10 mouse cellular contexts compared by ENCODE assay signal in the genomic region with DNA sequence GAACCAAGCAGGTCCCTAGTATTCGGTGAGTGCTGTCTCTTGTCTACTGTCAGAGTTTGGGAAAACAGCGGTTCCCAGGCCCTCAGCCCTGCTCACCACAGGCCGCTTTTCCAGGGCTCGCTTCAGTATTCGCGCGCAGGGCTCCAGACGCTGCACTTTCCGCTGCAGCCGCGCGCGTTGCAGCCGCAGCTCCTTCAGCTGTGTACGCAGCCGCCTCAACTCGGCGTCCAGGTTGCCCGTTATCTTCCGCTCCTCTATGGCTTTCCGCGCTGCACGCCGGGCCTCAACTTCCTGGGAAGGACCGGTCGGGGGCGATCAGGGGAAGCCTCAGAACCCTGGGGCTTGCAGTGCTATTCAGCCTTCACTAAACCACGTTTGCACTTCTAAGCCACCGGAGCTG. TPM values are rescaled to one million over a fixed set of nuclear protein-coding genes. Genes with fewer than 3 reads are reported as not detected.
DNase-seq lines count a peak whose midpoint lies in the region; ATAC-seq and TF ChIP-seq lines count a peak whose summit lies in the region.
"Had no signal": no experiment of that assay in that cellular context is flagged by ENCODE, and none has a peak within 500 bp of the region (broad histone marks: within the 10 kb centered on the region; RNA-seq: fewer than 3 reads in every experiment).

No protein-coding gene starts in this region.

- 3% methylated on average over 29 of the region's 29 CpGs for WGBS in spleen, adult 2 months
- WGBS in limb, embryonic 12.5 days = 8% methylated on average over 29 of the region's 29 CpGs

- peaks cover 7% of the 10 kb centered on the region for H3K9me3 ChIP-seq in limb, embryonic 12.5 days

- H3K36me3 ChIP-seq in spleen, adult 2 months (ENCODE audit: control insufficient read depth, insufficient read depth, low read length) = peaks cover 19% of the 10 kb centered on the region
- peaks cover 22% of the 10 kb centered on the region for H3K36me3 ChIP-seq in limb, embryonic 12.5 days

- TF ChIP-seq CTCF in spleen, adult 2 months (IDR thresholded peaks at IDR 0.05; ENCODE audit: extremely low read depth, insufficient read depth, insufficient read length, insufficient replicate concordance) = no peak

- H3K4me3 ChIP-seq in spleen, adult 2 months (ENCODE audit: extremely low read depth, insufficient read depth, insufficient read length) = peak overlapping the region; percentile 11; the same call in 1 of the 2 replicates
- peak overlapping the region; percentile 22; the same call in 1 of the 2 replicates for H3K4me3 ChIP-seq in limb, embryonic 12.5 days (replicated peaks)

- peaks cover 2% of the 10 kb centered on the region; the same call in 1 of the 2 replicates for H3K27me3 ChIP-seq in spleen, adult 2 months (ENCODE audit: control insufficient read depth, insufficient read depth, low read length)
- H3K27me3 ChIP-seq in limb, embryonic 12.5 days = peaks cover 50% of the 10 kb centered on the region

- 0 out of 2 replicates have a peak overlapping the region, but pooled peaks have one; percentile 12 for H3K9ac ChIP-seq in limb, embryonic 12.5 days (replicated peaks)

- DNase-seq in adrenal gland, postnatal 14 days = peak; percentile 42
- no peak for DNase-seq in adrenal gland, adult 8-10 months
- no peak for DNase-seq in spleen, adult 2 months (ENCODE audit: low read depth in 1 of 2, low spot score in 2 of 2)
- no peak for DNase-seq in spleen, adult 12 weeks (ENCODE audit: low spot score)
- DNase-seq in thymus, postnatal 25 days = peak; percentile 71
- no peak for DNase-seq in cerebellum, postnatal 10 days
- DNase-seq: adrenal gland, postnatal 25 days had no signal

- TF ChIP-seq POLR2A in spleen, adult 2 months (IDR thresholded peaks at IDR 0.05; ENCODE audit: low read depth, low read length) = no peak

- H3K4me2 ChIP-seq in limb, embryonic 12.5 days = peak overlapping the region; percentile 51

- peaks cover 17% of the 10 kb centered on the region; the same call in 1 of the 2 replicates for H3K4me1 ChIP-seq in spleen, adult 2 months (ENCODE audit: control insufficient read depth, insufficient read depth, insufficient read length)
- no peaks in the 10 kb centered on the region for H3K4me1 ChIP-seq in limb, embryonic 12.5 days (replicated peaks)

- no peak overlapping the region for H3K27ac ChIP-seq in spleen, adult 2 months (ENCODE audit: insufficient read depth, low read length)
- 0 out of 2 replicates have a peak overlapping the region, but pooled peaks have one; percentile 23 for H3K27ac ChIP-seq in limb, embryonic 12.5 days

- ATAC-seq in limb, embryonic 12.5 days (ENCODE audit: insufficient number of reproducible peaks, insufficient read depth, low FRiP score, low TSS enrichment, low read depth) = no peak
- ATAC-seq in inflammation-experienced regulatory T-cells, adult 6 months = no peak

RNA-seq across cellular contexts. Expression of a gene that starts 2.9 kb away (rescaled TPM):
- total RNA-seq in adrenal gland, postnatal 14 days (2021) = 0.63 and 0.98 TPM in 2 replicates
- total RNA-seq in adrenal gland, adult 8-10 months (2022) = under 1 TPM in 3 of 4 experiments, not detected in 1; 0.32 to 0.63 (median 0.46) TPM
- not detected in 2 replicates for polyA plus RNA-seq in spleen, adult 2 months (2012; rRNA removed)
- not detected in 2 replicates for polyA plus RNA-seq in limb, embryonic 12.5 days (2016; fragmentation: Nextera tagmentation; extraction: Ambion mirVana)
- polyA plus RNA-seq in inflammation-experienced regulatory T-cells, adult 6 months (2017; shearing (Covaris generic)) = not detected
- total RNA-seq: heart, postnatal 25 days had no signal

RNA-seq across cellular contexts. Expression of a gene that starts 17.5 kb away (rescaled TPM):
- total RNA-seq in adrenal gland, postnatal 14 days (2021) = 8.3 and 13.1 TPM in 2 replicates
- 10 to 100 TPM in 3 of 4 experiments, 1 to 10 TPM in 1; 7.0 to 15.2 (median 12.2) TPM for total RNA-seq in adrenal gland, adult 8-10 months (2022)
- 14.9 and 18.9 TPM in 2 replicates for polyA plus RNA-seq in spleen, adult 2 months (2012; rRNA removed)
- 0.24 and 0.86 TPM in 2 replicates for polyA plus RNA-seq in limb, embryonic 12.5 days (2016; fragmentation: Nextera tagmentation; extraction: Ambion mirVana)
- 1 to 10 TPM; 6.8 to 9.7 (median 6.8) TPM for polyA plus RNA-seq in inflammation-experienced regulatory T-cells, adult 6 months (2017; shearing (Covaris generic))
- total RNA-seq: heart, postnatal 25 days had no signal

RNA-seq across cellular contexts. Expression of a gene that starts 18.6 kb away (rescaled TPM):
- 38.6 and 45.9 TPM in 2 replicates for total RNA-seq in adrenal gland, postnatal 14 days (2021)
- total RNA-seq in adrenal gland, adult 8-10 months (2022) = 10 to 100 TPM; 44.1 to 57.3 (median 56.5) TPM
- polyA plus RNA-seq in spleen, adult 2 months (2012; rRNA removed) = 80.8 and 131 TPM in 2 replicates
- 48.8 and 50.3 TPM in 2 replicates for polyA plus RNA-seq in limb, embryonic 12.5 days (2016; fragmentation: Nextera tagmentation; extraction: Ambion mirVana)
- polyA plus RNA-seq in inflammation-experienced regulatory T-cells, adult 6 months (2017; shearing (Covaris generic)) = 10 to 100 TPM; 13.0 to 21.1 (median 13.4) TPM

RNA-seq across cellular contexts. Expression of a gene that starts 18.7 kb away (rescaled TPM):
- 15.6 and 16.0 TPM in 2 replicates for total RNA-seq in adrenal gland, postnatal 14 days (2021)
- total RNA-seq in adrenal gland, adult 8-10 months (2022) = 10 to 100 TPM; 17.0 to 30.2 (median 22.3) TPM
- polyA plus RNA-seq in spleen, adult 2 months (2012; rRNA removed) = 8.0 and 8.8 TPM in 2 replicates
- polyA plus RNA-seq in limb, embryonic 12.5 days (2016; fragmentation: Nextera tagmentation; extraction: Ambion mirVana) = 16.9 and 19.1 TPM in 2 replicates
- polyA plus RNA-seq in inflammation-experienced regulatory T-cells, adult 6 months (2017; shearing (Covaris generic)) = 1 to 10 TPM; 2.1 to 3.5 (median 3.2) TPM

RNA-seq across cellular contexts. Expression of a gene that starts 42.3 kb away (rescaled TPM):
- total RNA-seq in adrenal gland, postnatal 14 days (2021) = 0.30 and 0.48 TPM in 2 replicates
- 1 to 10 TPM in 2 of 4 experiments, under 1 TPM in 2; 0.42 to 1.8 (median 1.1) TPM for total RNA-seq in adrenal gland, adult 8-10 months (2022)
- polyA plus RNA-seq in spleen, adult 2 months (2012; rRNA removed) = 0.38 and 0.40 TPM in 2 replicates
- 0.64 and 0.93 TPM in 2 replicates for polyA plus RNA-seq in limb, embryonic 12.5 days (2016; fragmentation: Nextera tagmentation; extraction: Ambion mirVana)
- under 1 TPM in 1 of 3 experiments, not detected in 2; 0.91 TPM for polyA plus RNA-seq in inflammation-experienced regulatory T-cells, adult 6 months (2017; shearing (Covaris generic))
- total RNA-seq: heart, postnatal 25 days had no signal

Comparison
In these comparisons a context has a peak if more than half of its experiments do, and no peak if none do; other contexts are left out.
1. DNase-seq: peak in adrenal gland, postnatal 14 days (single experiment) and thymus, postnatal 25 days (single experiment); none in adrenal gland, adult 8-10 months (single experiment), spleen, adult 2 months (0 of 2), spleen, adult 12 weeks (single experiment) and cerebellum, postnatal 10 days (0 of 2).